Mouse (Mus musculus) gastrocnemius, postnatal 25 days (tissue): ENCODE measurements at regions not wholly inside any gene's neighbourhood (a gene's known extent, or its start where the extent isn't known, plus 50 kb on each side); places are given as distances from the start of the nearest gene placed in this dataset.

Experiments used
- DNase-seq: peaks from one replicate; pipeline ENCODE4 v3.0.0; 2022

- no peak for DNase-seq
Measured at GRCm38 (mm10) chr14:80247575-80247974, 263.7 kb downstream of the Olfm4 start.

- no peak for DNase-seq
Measured at GRCm38 (mm10) chr14:80249882-80250281, 266.0 kb downstream of the Olfm4 start.

DNA sequence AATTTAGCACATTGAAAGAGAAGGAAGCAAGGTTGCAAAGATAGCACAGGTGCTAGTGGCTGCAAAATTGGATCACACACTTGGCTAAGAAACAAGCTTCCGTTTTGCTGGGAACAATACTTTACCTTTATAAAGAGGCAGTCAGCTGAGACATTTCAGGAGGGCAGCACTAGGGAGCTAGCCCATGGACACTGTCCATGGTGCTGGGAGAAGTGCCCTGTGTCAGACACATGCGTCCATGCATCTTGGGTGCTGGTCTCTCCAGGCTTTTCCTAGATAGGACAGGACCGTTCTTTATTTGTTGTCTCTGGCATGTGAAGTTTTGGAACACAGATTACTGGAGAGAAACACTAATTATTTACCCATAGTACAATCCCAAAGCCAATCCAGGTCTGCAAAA lies 273.2 kb downstream of the Olfm4 start:
- no peak for DNase-seq

DNA sequence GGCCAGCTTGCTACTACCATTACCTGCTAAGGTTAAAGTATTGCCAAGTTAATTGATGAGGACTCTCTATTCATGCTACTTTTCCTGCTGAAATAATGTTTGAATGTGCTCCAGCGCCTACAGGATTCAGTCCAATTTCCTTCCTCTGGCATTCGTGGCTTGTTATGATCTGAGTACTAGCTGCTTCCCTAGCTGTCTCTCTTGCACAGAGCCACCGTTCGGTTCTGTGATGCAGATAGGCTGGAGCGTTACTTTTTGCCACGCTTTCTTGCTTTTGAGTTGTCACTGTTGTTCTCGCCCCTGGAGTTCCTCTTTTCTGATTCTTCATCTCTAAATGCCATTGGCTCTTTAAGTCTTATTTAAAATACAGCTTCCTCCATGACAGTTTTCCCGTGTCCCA lies 279.3 kb downstream of the Olfm4 start:
- no peak for DNase-seq

DNA sequence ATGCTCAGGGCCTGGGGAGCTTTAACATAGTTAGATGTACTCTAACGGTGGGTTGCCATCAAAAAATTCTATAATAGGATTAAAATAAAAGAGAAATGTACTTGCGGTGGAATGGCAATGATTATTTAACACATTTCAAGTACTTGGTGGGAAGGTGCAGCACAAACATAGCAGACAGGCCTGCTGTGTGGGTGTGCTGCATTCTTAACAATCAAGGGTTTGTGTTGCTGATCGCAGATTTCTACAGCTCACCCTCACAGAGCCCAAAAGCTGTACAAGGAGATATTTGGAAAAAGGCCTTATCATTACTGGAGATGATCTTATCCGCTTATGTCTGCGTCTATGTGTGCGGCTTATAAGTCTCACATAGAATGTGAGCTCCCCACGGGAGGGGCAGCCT lies 281.2 kb downstream of the Olfm4 start:
- DNase-seq = no peak

- DNase-seq = no peak
Measured at GRCm38 (mm10) chr14:80269179-80269951, 285.5 kb downstream of the Olfm4 start.

GRCm38 (mm10) chr14:80270063-80270462 lies 286.2 kb downstream of the Olfm4 start:
- DNase-seq = no peak

- no peak for DNase-seq
Measured at GRCm38 (mm10) chr14:80280188-80280587, 296.3 kb downstream of the Olfm4 start.

- DNase-seq = no peak
Measured at GRCm38 (mm10) chr14:80283726-80284125, 299.8 kb downstream of the Olfm4 start.

DNA sequence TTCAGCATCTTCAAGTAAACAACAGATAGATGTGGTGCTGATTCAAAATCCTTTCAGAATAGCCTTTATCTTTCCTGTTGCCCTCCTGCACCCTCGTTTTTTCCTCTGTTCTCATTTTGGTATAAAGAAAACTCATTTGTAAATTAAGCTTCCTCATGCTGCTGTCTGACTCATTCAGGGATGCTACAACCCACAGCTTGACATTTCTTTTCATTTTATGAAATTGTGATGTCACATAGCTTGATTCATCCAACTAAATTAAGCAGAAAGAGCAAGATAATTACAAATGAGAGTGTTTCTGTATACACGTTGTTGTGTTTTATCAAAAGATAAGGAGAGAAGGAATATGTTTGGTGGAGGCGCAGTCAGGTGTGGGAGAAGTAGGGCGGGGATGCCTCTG lies 307.5 kb downstream of the Olfm4 start:
- no peak for DNase-seq

GRCm38 (mm10) chr14:80293378-80293777 lies 309.5 kb downstream of the Olfm4 start:
- DNase-seq = no peak

GRCm38 (mm10) chr14:80329651-80330050 lies 345.8 kb downstream of the Olfm4 start:
- no peak for DNase-seq

- no peak for DNase-seq
Measured at GRCm38 (mm10) chr14:80362024-80362622, 378.2 kb downstream of the Olfm4 start.

GRCm38 (mm10) chr14:80369448-80370153 lies 385.7 kb downstream of the Olfm4 start:
- no peak for DNase-seq

GRCm38 (mm10) chr14:80374290-80374689 lies 390.4 kb downstream of the Olfm4 start:
- peak; percentile 5 for DNase-seq

- no peak for DNase-seq
Measured at GRCm38 (mm10) chr14:80377064-80377463, 393.2 kb downstream of the Olfm4 start.

DNA sequence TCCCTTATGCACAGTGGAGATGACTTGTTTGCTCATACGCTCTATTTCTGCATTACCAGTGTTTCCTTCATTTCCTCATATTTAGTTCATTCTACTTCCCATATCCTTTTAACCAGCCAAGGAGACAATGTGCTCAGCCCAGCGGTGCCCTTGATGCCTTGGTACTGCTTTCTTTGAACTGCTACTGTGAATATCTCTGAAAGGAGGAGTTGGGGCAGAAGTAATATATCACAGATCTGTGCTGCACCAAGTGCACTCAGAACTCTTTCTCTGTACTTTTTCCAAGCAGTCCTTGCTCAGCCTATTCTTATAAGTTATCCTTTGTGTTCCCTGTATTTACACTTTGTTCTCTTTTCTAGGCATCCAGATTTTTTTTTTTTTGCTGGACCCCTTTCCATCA lies 407.5 kb downstream of the Olfm4 start:
- no peak for DNase-seq

DNA sequence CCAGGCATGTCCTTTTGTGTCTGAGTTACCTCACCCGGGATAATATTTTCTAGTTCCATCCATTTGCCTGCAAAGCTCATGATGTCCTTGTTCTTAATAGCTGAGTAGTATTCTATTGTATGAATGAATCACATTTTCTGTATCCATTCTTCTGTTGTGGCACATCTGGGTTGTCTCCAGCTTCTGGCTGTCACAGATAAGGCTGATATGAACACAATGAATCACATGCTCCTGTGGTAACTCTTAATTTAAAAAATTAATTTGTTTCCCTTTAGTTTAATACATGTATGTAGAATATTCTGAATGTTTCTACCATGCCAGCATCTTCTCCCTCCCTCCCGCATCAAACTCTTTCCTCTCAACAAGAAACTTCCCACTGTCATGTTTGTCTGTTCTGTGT lies 424.4 kb downstream of the Olfm4 start:
- DNase-seq = no peak

- no peak for DNase-seq
Measured at GRCm38 (mm10) chr14:80418810-80419325, 435.0 kb downstream of the Olfm4 start.

DNA sequence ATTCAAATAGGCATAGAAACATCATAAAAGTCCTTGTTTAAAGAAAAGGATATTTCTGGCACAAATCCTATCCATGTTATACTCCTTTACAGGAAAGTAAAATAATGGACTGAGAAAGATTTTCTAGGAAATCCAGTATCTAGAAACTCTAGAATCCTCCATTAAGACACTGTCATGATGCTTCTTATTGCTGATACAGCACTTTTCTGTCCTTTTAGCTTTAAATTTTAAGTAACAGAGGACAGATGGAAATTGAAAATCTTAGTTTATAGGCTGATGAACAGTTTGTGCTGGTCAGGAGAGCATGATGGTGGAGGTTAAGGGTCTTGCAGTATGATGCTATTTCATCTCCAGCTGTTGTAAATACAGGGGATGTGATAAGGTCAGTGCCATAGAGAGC lies 459.9 kb downstream of the Olfm4 start:
- no peak for DNase-seq

DNA sequence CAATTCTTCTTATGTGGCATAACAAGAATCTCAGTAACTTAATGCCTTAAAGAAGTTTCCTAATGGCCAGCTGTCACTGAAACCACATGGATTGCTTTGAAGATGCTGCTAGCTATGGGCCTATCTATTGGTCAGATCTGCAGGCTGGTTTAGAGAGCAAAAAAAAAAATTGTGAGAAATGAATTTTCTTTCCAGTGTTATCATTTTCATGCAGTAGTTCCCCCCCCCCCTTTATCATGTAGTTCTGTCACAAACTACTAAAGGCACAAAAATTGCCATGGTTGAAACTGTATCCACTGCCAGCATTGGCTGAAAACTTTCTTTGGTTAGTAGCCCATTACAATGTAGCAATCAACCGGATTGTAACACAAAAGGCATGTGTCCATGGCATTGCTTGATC lies 487.6 kb downstream of the Olfm4 start:
- DNase-seq = no peak

DNA sequence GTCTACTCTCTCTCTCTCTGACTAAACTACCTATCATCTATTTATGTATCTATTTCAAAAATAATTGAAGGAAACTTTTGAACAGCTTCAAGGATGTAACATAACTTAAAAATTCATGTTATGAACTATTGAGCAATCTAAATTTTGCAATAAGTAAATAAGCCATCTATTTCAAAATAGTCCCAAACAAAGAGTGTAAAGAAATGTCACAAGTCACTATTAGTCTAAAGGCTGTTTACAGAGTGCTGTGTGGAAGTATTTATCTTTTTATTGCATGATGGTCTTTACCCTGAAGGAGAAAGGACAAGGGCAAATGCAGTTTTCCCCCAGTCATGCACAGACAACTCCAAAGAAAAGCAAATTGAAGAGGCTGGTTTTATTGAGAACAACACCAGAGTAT lies 496.0 kb downstream of the Olfm4 start:
- no peak for DNase-seq

DNA sequence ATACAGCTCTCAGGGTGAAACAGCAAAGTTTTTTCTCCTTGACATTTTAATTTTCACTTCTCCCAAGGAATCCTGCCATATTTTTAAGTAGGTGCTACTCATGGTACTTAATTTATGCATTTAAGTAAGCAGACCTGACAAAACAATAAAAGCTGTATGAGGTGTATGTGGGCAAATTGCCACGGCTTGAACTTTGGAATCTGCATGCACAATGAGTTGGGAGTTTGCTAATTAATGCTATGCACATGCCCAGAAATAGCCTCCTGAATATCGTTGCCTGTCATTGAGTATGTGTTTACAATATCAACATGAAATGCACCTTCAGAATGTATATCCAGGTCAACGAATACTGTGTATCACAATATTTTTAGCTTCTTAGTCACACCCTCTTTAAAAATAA lies 498.9 kb downstream of the Olfm4 start:
- no peak for DNase-seq
